Mouse (Mus musculus) lung, postnatal 36 days (tissue): ENCODE results near the gene Elmod2.

Experiments
- DNase-seq: peaks from one replicate; pipeline ENCODE4 v3.0.0; 2022; ENCODE audit warnings: mixed read lengths

Gene Elmod2

DNA sequence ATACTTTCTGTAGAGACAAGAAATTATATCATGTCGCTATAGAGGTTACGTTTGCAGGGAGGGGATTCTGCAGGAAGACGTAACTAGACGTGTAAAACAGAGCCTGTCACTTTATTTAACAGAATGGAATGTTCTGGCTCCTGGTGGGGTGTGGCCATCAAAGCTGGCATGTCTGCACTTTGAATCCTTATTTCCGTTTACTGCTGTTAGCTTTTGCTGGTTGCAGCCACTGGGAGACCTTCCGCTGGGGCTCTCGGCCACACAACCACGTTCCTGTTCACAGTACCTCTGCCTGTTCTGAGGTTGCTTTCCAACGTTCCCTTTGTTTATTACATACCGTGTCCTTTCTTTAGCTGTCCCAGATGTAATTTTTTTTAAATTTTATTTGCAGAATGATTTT is 59.8 kb downstream of the Elmod2 start:
- peak; percentile 37 for DNase-seq

DNA sequence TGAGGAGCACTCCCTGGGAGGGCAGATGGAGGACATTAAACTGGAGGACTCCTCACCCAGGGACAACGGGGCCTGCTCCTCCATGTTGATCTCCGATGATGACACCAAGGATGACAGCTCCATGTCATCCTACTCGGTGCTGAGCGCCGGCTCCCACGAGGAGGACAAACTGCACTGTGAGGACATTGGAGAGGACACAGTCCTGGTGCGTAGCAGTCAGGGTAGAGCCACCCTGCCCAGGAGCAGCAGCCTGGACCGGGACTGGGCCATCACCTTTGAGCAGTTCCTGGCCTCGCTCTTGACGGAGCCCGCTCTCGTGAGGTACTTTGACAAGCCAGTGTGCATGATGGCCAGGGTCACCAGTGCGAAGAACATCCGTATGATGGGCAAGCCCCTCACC is 61.1 kb downstream of the Elmod2 start:
- DNase-seq = no peak
